Mouse (Mus musculus) bone marrow, adult 2 months (tissue): ENCODE results near the gene Larp1. TPM values are rescaled to one million over a fixed set of nuclear protein-coding genes. Genes with fewer than 3 reads are reported as not detected.
A peak's percentile ranks its signal among the peaks of the same experiment; 100 is the strongest.

Experiments
- H3K27ac ChIP-seq: fragments of 200-500 bp; 2 replicates; pipeline ENCODE4 v1.5.1; 2012; ENCODE audit warnings: low read depth, mild to moderate bottlenecking, control low read depth, inconsistent platforms, low read length; ENCODE audit not compliant: control insufficient read depth, poor library complexity, insufficient read depth
- H3K4me1 ChIP-seq: fragments of 200-500 bp; 2 replicates; pipeline ENCODE4 v1.6.1; 2011; ENCODE audit warnings: low read length; ENCODE audit not compliant: control insufficient read depth, insufficient read depth
- H3K4me3 ChIP-seq: fragments of 200-500 bp; replicated peaks from 2 replicates; pipeline ENCODE3; 2011; ENCODE audit warnings: mild to moderate bottlenecking, low read depth, low read length, control low read depth; ENCODE audit not compliant: control insufficient read depth
- CTCF ChIP-seq: fragments of 200-500 bp; IDR thresholded peaks from 2 replicates; pipeline ENCODE4 v1.5.1; 2011; ENCODE audit warnings: low read length, control low read depth; ENCODE audit not compliant: control insufficient read depth, insufficient read depth
- POLR2A ChIP-seq: fragments of 200-500 bp; IDR thresholded peaks from 2 replicates; pipeline ENCODE4 v1.6.1; 2011; ENCODE audit warnings: low read depth, mild to moderate bottlenecking, control low read depth, low read length, borderline replicate concordance; ENCODE audit not compliant: control insufficient read depth
- WGBS: fragments of 180-500 bp; shearing (Covaris S2); methylation state at CpG from one replicate; pipeline ENCODE4 v1.1.7; 2018; 5-methylcytosine and 5-hydroxymethylcytosine counted together
- polyA plus RNA-seq: library from polyadenylated mRNA; stranded (reverse); fragments of >200 nt; gene quantifications from 2 replicates; pipeline ENCODE4 v1.2.4, GENCODE M21; 2011; ENCODE audit warnings: low replicate concordance; ENCODE audit not compliant: missing spikeins, insufficient read depth, insufficient read length

The Larp1 gene
- polyA plus RNA-seq, 1 experiment = 28.2 TPM

DNA sequence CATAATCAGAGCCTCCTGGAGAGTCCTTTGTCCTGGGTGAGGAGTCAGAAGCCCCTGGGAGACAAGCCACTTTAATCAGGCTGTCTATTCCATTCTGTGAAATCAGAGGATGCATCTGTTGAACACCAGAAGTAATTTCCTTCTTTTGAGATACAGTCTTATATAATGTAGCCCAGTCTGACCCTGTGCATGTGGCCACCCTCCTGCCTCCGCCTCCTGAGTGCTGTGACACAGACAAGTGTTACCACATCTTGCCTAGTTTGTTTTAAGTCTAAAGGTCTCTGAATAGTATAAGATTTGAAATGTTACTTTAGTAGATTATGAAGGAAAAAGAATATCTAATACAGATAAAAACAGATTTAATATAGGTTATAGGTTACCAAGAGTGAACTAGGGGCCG, 91.1 kb downstream of the Larp1 start:
- H3K27ac ChIP-seq = no peak overlapping the region
- H3K4me1 ChIP-seq = peaks cover 6% of the 10 kb centered on the region
- 72% methylated on average over 2 of the region's 2 CpGs for WGBS
- H3K4me3 ChIP-seq = no peak overlapping the region
- TF ChIP-seq POLR2A (no peak), CTCF (no peak)

DNA sequence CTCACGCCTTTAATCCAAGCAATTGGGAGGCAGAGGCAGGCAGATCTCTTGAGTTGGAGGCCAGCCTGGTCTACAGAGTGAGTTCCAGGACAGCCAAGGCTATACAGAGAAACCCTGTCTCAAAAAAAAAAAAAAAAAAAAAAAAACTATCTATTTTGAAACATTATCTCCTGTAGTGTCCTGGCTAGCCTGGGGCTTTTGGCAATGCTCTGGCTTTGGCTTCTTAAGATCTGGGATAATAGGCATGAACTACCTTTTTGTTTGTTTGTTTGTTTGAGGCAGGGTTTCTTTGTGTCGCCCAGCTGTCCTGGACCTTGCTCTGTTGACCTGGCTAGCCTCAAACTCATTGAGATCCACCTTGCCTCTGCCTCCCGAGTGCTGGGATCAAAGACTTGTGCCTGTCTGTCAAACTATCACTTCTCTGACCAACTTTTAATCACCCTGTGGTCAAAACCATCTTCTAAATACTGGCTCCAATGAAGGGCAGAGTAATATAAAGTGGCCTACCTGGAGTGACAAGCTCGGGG, 92.4 kb downstream of the Larp1 start:
- Histone ChIP-seq H3K27ac (no peak overlapping the region), H3K4me1 (peaks cover 8% of the 10 kb centered on the region), H3K4me3 (no peak overlapping the region)
- 74% methylated on average over 4 of the region's 4 CpGs for WGBS
- TF ChIP-seq CTCF (no peak), POLR2A (no peak)

DNA sequence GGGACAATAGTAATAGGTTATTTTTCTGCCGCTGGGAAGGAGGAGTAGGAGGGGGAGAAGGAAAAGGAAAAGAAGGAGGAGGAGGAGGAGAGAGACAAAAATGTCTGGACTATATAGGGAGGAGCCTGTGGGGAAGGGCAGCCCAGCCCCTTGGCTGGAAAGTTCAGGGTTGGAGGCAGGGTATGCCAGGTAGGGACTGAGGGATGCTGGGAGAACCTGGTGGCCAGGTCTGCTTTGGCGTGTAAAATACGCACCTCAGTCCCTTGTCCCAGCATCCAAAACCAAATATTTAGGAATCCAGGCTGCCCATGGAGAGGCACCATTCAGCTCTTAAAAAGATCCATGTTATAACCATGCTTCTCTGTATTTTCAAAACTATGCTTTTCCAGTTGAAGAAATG, 93.3 kb downstream of the Larp1 start:
- no peak overlapping the region for H3K4me3 ChIP-seq

DNA sequence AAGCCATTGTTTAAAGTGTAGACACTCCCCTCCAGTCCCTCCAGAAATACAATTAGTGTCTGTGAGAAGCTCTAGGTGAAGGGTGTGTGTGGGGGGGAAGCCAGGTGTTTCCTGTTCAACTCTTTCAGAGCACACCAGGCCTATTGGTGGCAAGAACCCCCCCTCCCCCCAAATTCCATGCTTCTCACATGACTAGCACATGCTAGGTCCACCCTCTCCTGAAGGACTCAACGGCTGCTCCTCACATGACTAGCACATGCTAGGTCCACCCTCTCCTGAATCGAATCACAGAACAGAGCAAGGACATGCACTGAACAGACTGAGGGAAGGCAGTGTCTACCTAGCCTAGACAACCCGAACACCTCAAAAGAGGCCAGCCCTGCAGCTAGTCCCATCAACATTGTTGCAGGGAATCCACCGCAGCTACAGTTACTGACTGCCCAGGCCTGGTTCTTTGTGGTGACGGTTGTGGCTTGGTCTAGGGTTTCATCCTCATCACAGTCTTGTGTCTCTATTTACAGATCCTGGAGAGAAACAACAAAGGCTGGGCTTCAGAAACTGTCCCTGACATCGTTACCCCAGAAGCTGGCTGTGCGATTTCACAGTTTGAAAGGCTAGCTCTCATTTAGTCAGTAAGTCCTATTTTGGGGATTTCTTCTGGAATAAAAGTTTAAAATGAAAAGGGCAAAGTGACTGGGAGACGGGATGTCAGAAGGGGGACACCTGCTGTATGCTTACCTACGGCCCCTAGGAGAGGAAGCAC, 93.9 kb downstream of the Larp1 start:
- Histone ChIP-seq H3K4me3 (no peak overlapping the region), H3K27ac (0 out of 2 replicates have a peak overlapping the region, but pooled peaks have one; percentile 8), H3K4me1 (peaks cover 6% of the 10 kb centered on the region; the same call in 1 of the 2 replicates)
- no peak for TF ChIP-seq POLR2A
- TF ChIP-seq CTCF = no peak
- WGBS = 55% methylated on average over 9 of the region's 9 CpGs

More for the DNA sequence above, 93.3 kb downstream of the Larp1 start:
- 54% methylated on average over 3 of the region's 3 CpGs for WGBS
- no peak overlapping the region for H3K27ac ChIP-seq
- TF ChIP-seq POLR2A (no peak), CTCF (no peak)
- peaks cover 8% of the 10 kb centered on the region for H3K4me1 ChIP-seq

DNA sequence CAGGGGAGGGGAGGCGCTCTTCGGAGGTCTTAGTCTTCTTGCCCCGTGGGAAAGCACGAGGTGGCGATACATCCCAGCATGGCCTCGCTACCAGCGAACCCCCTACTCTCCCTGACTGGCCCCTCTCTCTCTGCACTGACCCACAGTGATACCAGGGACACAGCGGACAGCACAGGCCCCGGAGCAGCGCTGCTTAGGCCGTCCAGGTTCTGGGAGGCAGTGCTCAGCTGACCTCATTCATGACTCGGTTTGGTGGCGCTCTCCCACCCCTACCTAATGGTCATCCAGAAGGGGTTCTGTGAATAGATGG, 94.4 kb downstream of the Larp1 start:
- 0 out of 2 replicates have a peak overlapping the region, but pooled peaks have one; percentile 8 for H3K27ac ChIP-seq
- WGBS = 76% methylated on average over 13 of the region's 13 CpGs
- H3K4me1 ChIP-seq = peaks cover 7% of the 10 kb centered on the region; the same call in 1 of the 2 replicates
- no peak for TF ChIP-seq CTCF
- no peak for TF ChIP-seq POLR2A
- peak overlapping the region; percentile 51 for H3K4me3 ChIP-seq

DNA sequence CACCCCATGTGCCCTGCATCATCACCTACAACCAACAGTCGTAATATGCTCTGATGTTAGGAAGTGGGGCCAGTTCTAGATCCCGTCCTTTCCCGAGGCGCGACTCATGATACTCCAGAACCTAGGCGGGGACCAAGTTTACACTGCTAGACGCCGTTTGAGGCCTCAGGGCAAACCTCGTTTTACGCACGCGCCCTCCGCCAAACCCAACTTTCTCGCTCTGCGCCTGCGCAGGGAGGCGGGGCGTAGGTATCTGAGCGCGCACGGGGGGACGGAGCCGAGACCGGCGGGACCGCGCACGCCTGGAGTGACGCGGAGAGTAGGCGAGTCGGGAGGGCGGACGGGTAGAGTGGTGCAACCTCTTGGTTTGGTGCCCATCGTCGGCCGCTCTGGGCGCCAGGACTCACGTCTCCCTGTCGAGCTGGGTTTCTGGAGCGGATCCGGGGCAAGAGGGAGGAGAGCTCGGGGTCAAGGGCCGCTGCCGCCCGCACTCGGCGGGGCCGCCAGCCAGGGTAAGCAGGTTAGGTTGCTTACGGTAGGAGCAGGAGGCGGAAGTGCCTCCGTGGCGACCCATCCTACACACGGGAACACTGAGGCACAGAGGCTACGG, 94.9 kb downstream of the Larp1 start, which contains the start of gene Cnot8:
Cnot8 (plus strand) TSS at position 457 of the 610 bp plus-strand sequence.
- Histone ChIP-seq H3K4me3 (peak within 1 kb of the TSS; percentile 79), H3K4me1 (peaks cover 7% of the 10 kb centered on the region; the same call in 1 of the 2 replicates), H3K27ac (peak within 1 kb of the TSS; percentile 93)
- TF ChIP-seq POLR2A = peak; percentile 79; the same call in 1 of the 2 replicates
- TF ChIP-seq CTCF = no peak
- under 1% methylated on average over 55 of the region's 55 CpGs for WGBS

DNA sequence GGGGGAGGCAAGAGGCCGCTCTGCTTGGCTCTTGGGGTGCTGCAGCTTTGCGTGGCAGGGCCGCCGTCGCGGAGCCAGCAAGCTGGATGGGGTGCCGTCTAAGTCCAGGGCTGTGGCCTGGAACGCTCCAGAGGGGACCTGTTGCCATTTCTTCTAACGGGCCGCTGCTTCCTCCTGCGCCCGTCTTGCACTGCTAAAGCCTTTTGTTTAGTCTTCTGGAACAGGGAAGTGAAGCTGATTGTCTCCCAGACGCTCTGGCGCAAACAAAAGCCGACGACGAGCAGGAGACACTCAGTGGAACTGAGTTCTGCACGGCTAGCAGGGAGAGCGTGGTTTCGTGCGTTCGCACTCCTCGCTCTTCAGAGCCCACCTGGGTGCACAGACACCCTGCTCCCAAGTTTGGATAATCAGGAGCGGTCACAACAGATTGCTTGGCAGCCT, 95.5 kb downstream of the Larp1 start:
- peak overlapping the region; percentile 93 for H3K27ac ChIP-seq
- TF ChIP-seq CTCF (no peak), POLR2A (peak; percentile 62; the same call in 1 of the 2 replicates)
- peaks cover 7% of the 10 kb centered on the region; the same call in 1 of the 2 replicates for H3K4me1 ChIP-seq
- 1% methylated on average over 24 of the region's 24 CpGs for WGBS
- H3K4me3 ChIP-seq = peak overlapping the region; percentile 79

DNA sequence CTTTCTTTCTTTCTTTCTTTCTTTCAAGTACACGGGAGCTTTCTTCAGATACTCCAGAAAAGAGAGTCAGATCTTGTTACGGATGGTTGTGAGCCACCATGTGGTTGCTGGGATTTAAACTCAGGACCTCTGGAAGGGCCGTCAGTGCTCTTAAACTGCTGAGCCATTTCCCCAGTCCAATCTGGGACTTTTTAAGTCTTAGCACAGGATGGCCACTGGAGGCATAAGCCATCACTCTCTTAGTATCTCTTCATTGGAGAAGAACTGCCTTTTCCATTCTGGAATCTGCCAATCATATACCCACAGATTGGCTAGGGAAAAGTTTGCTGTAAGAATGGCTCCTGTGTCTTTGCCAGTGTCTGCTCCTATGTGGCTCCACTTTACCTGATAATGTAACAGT, 98.1 kb downstream of the Larp1 start:
- peaks cover 7% of the 10 kb centered on the region; the same call in 1 of the 2 replicates for H3K4me1 ChIP-seq

More for the DNA sequence above, 98.1 kb downstream of the Larp1 start:
- Histone ChIP-seq H3K27ac (no peak overlapping the region), H3K4me3 (no peak overlapping the region)
- WGBS = 64% methylated on average over 3 of the region's 3 CpGs
- TF ChIP-seq CTCF = no peak
- TF ChIP-seq POLR2A = no peak
